Mouse (Mus musculus): ENCODE measurements at regions not wholly inside any gene's neighbourhood (a gene's known extent, or its start where the extent isn't known, plus 50 kb on each side); places are given as distances from the start of the nearest gene placed in this dataset.

DNA sequence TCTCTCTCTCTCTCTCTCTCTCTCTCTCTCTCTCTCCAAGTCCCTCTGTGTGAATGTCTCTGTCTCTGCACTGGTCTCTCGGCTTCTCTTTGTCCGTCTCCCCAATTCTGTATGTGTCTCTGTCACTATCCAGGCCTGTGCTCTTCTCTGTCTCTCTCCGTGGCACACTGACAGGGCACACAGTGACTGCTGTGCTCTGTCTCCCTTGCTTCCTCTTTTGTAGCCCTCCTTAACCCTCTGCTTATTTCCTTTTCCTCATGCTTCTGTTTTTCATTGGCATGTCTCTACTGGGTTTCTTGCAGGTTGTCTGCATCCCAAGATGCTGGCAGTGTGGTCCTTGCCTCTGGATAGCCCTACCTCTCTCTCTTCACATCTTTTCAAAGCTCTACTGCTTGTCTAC lies 229.0 kb upstream of the Id2 start:
- DNase-seq = no peak

DNA sequence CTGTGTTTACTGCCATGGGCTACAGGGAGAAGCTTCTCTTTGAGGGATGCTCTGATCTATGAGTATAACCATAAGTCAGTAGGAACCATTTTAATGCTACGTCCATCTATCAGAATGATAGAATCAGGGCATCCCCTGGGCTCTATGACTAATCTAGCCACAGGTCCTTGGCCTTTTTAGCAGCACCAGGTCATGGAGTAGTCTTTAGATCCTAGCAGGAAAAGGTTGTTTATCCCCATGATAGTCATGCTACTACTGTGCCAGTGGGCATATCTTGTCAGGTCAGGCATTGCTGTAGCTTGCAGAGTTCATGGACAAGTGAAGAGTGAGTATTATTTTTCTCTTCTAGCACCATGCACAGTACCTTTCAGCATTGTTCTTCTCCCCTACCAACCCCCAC lies 226.2 kb upstream of the Id2 start:
- no peak for DNase-seq

- no peak for DNase-seq
Observed at GRCm38 (mm10) chr12:25320262-25320767, 223.4 kb upstream of the Id2 start.

DNA sequence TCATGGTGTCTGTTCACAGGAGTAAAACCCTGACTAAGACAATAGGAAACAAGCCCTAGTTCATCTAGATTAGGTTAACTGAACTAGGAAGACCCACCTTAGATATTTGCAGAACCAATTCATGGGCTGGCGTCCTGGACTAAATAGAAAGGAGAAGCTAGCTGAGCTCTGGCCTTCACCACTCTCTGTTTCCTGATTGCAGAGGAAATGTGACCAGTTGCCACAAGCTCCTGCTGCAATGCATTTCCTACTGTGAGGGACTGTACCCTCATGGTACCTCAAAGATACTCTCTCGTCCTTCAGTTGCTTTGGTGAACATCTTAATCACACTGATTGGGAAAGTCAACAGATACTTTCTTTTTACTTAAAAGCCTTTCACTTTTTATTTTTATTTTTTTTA lies 222.9 kb upstream of the Id2 start:
- no peak for DNase-seq

DNA sequence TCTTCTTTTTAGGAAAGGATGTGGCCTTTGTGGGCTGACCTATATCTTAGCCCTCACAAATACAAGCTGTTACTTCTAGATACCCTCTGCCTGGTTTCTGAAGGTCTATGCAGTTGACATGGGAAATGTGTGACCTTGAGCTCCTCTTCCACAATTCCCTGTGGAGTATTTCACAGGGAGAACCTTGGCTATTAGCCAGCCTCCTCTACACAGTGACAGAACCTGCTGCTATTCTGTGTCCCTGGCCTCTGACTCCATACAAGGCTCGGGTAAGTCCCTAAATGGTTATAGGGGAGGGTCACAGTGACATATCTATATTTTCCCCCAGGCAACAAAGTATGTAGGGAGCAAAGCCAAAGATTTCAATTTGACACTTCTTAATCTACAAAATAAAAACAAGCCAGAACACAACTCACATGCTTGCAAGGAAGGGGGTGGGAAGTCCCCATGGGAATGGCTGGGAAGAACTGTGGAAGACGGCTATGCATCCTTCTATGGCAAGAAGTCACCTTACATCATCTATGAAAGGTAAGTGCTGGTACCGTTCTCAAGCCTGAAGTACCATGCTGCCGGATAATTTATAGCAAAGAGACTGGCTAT lies 221.2 kb upstream of the Id2 start:
- DNase-seq = no peak

DNA sequence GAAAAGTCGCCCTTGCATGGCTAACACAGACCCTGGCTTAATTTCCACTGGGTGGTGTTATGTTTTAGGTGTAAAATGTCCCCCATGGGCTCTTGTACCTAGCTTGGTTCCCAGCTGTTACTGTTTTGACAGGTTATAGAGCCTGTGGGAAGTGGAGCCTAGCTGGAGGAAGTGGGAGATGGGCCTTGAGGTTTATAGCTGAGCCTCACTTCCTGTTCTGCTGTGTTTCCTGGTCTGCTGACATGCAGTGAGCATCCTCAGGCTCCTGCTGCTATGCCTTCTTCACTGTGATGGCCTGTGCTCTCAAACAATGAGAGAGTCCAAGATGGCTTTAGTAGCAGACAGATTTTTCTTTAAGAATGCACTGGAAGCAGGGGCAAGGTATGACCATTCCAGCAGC lies 219.0 kb upstream of the Id2 start:
- no peak for DNase-seq

DNA sequence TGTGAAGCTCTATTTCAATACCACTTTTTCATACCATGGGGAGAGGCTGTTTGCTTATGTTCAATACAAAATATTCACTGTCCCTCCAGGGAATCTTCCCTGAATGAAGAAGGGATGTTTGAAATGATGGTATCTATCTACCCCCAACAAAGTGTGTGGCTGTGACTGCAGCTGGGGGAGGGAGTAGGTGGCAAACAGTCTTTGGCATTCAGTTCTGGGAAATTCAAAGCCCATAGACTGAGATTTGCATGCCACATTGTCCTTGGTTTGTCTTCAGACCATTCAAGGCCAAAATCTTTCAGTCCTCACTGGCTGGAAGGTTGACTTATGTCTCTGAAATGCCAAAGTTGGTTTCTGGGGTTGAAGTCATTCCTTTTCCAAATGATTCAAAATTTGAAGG lies 216.3 kb upstream of the Id2 start:
- no peak for DNase-seq

GRCm38 (mm10) chr12:25312390-25312789 lies 215.4 kb upstream of the Id2 start:
- DNase-seq = no peak

DNA sequence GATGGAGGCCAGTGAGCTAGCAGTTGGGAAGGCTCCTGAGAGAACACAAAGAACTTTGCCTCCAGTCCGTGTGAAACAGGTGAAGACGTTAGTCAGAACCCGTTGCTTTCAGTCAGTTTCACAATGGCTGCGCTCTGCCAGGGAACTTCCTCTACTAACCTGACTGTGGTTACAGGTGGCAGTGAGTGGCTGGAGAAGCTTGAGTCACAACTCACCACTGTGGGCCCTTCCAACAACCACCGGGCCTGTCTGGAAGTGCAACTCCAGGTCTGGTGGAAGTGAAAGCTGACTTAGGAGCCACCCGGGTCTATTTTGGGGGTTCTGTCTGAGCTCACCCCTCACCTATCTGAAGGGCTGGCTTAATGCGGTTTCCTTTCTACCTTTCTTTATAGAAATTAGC lies 214.8 kb upstream of the Id2 start:
- DNase-seq = no peak

- DNase-seq = no peak
Observed at GRCm38 (mm10) chr12:25310293-25310946, 213.5 kb upstream of the Id2 start.

DNA sequence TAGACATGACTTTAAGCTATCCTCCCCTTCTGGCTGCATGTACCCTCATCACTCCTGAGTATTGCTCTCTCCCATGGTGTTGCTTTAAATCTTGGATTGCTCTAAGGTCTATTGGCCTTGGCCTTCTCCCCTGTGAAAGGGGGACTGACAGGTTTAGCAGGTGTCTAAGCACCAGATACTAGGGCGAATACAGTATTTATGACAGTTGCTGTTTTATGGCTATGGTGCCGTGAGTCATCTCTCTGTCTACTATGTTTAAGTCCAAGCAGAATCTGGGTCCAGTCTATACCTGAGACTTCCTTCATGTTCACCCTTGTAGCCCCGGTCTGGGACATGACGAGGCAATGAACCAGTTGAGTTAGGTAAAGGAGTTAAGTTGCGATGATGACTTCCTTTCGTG lies 212.3 kb upstream of the Id2 start:
- no peak for DNase-seq

DNA sequence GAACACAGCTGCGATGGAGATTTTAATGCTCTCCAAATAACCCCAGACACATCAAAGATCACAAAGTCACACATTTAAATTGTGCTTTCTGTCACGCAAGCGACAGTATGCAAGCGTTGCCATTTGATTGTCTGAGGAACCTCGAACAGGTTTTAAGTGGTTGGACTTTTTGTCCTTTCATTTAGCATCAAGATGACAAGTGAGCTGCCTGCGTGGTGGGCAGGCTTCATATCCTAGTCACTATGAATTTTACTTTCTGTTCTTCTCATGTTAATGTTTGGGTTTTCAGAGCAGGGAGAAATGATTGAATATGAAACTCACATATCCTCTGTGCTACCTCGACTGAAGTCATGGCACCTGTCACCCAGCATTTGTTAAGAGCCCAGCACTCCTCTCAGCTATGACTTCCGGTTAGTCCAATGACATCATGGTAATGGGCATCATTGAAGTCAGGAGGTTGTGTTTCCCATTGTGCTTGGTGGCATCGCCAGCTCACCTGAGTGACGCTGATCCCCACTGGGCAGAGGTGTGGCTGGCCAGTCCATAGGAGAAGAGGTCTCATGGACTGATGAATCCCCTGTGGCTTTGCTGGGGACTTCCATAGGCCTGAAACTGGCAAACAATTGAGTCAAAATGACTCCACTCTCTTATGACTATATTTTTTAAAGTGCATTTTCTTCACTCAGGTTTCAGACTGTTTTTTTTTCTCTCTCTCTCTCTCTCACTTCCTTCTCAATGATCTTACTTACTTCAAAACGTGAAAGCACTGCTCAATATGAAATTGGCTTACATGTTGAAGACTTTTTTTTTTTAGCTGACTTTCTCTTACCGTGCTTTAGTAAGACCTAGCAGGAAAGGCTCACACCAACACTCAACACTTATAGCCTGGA lies 209.1 kb upstream of the Id2 start:
- DNase-seq = no peak

- DNase-seq = no peak
Observed at GRCm38 (mm10) chr12:25304820-25305511, 208.0 kb upstream of the Id2 start.

GRCm38 (mm10) chr12:25303500-25304050 lies 206.6 kb upstream of the Id2 start:
- no peak for DNase-seq

DNA sequence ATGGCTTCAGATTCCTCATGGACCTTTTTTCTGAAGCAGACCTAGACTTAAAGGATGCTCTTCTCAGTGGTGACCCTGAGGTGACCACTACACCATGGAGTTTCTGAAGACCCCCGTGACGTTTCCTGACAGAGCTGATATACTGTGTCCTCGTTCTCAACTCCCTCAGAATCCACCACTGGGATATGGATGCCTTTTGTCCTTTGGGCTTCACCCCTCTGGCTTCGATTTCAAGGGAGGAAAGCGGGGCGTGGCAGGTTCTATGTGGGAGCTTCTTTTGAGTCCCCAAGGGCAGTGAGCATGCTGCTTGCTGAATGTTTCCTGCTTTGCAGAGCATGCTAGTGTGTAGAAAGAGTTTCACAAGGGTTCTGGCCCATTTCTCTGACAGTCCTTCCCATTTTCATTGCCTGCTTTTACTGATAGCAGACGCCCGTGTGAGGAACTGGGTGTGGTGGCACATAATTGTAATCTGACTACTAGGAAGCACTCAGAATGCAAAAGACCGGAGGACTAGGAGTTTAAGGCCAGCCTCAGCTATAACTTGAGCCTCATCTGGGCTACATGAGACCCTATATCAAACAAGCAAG lies 204.0 kb upstream of the Id2 start:
- DNase-seq = no peak

GRCm38 (mm10) chr12:25299603-25300471 lies 202.9 kb upstream of the Id2 start:
- no peak for DNase-seq

DNA sequence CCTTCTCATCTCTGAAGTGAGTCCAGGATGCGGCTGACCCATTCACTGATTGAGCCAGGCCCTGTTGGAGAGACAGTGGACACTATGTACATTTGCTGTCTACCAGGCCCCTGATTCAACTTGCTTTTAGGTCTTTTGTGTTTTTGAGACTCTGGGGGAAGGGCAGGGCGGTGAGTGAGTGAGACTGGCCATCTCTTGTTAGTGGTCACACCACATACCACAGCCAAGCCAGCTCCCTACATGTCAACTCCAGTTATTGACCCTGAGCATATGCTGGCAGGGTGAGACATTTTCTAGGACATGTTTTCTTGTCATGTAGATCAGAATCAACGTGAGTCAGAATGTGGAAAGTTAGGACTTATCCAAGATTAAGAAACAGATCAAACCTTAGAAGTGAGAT lies 201.8 kb upstream of the Id2 start:
- DNase-seq = no peak

- no peak for DNase-seq
Observed at GRCm38 (mm10) chr12:25297960-25298359, 201.0 kb upstream of the Id2 start.

GRCm38 (mm10) chr12:25296648-25297047 lies 199.7 kb upstream of the Id2 start:
- no peak for DNase-seq

- DNase-seq = no peak
Observed at GRCm38 (mm10) chr12:25294179-25295025, 197.5 kb upstream of the Id2 start.

Measured in gastrocnemius, postnatal 10 days (tissue).